Mouse (Mus musculus) kidney, adult 8-10 months (tissue): ENCODE data around the gene Gm13762.
"Not testable (repeated sequence)": the region's sequence is repeated elsewhere in the genome, so short reads cannot be mapped to it uniquely, and the experiment has no call there.

Source experiments
- DNase-seq, 2 experiments: peaks; one replicate each; pipeline ENCODE4 v3.0.0; 2022

The Gm13762 gene

GRCm38 (mm10) chr2:88980181-88980580 lies at the start of gene Gm13762:
Gm13762 (minus strand) TSS chr2:88980281.
- no peak for DNase-seq

- DNase-seq: not testable (repeated sequence)
Observed at GRCm38 (mm10) chr2:89021436-89021835, 41.4 kb upstream of the Gm13762 start.

DNA sequence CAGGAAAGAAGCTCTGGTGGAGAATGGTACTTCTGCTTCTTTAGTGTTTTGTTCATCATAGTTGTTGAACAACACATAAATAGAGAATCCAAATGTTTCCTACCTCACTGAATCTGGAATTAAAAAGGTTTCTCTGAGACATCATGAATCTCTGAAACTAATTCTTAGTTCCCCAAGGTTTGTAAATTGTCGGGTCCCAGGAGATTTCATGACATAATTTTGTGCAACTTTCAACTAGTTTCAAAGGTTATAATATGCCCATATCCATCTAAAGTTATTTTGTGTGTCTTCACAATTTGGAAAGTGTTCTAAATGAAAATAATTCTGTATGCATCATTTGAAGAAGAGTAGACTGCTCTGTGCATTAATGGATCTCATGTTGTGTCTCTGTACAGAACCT lies 38.2 kb upstream of the Gm13762 start, which contains the start of gene Olfr1216:
Olfr1216 (minus strand) TSS at position 101 of the 400 bp plus-strand sequence.
- no peak for DNase-seq

GRCm38 (mm10) chr2:89006873-89007272 lies 26.8 kb upstream of the Gm13762 start, which contains the start of gene Olfr1215:
Olfr1215 (minus strand) TSS chr2:89006973.
- DNase-seq: no peak

DNA sequence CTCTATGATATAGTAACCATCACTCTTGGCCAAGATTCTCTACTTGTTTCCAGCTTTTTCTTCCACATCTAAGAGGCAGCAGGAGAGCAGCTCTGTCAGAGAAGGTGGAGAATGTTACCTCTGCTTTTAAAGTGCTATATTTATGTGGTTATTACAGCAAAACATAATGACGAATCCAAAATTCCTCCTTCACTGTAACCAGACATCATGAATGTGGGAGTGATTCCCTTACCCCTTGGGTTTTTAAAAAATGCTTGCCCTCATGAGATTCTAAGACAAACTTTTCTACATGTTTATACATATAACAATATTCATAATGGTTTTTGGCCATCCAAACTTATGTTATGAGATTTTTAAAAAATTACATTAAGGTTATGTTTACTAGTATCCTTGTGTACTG lies 12.5 kb upstream of the Gm13762 start, which contains the start of gene Olfr1214:
Olfr1214 (minus strand) TSS at position 101 of the 400 bp plus-strand sequence.
- no peak for DNase-seq

DNA sequence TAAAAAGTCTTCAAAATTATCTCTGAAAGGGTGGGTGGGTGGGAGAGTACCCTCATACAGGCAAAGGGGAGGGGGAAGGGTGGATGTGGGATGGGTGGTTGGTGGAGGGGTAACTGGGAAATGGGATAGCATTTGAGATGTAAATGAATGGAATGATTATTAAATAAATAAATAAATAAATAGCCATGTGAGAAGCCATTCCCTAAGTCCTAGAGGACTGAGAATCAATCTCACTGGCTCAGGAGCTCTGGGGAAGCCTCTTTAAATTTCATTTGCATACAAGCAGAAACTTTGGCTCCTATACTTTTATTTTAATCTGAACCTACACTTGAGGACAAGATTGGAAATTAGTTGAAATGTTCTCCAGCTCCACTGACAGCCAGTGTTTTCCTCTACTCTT lies 26.4 kb downstream of the Gm13762 start, which contains the start of gene Olfr1212:
Olfr1212 (plus strand) TSS at position 301 of the 400 bp plus-strand sequence.
- DNase-seq: no peak

DNA sequence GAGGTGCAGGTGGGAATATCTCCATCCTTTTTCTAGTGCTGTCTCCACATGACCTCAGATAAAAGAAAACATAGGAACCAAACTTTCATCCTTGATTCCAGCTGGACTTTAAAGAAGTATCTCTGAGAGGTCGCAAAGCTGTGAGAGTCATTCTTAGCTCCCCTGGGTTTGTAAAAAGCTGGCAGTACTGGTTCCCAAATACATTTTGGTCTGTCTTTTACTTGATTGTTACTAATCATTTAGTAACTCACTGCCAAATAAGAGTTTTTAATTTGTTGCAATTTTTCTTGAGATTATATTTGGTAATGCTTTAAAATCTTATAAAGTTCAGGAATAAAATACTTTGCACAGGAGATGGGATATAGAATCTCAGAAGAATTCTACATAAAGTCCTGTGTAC lies 42.1 kb downstream of the Gm13762 start, which contains the start of gene Olfr1211:
Olfr1211 (minus strand) TSS at position 101 of the 400 bp plus-strand sequence.
- DNase-seq: no peak
